Mouse (Mus musculus) midbrain, embryonic 12.5 days (tissue): ENCODE results near the gene Sebox. TPM values are rescaled to one million over a fixed set of nuclear protein-coding genes. Genes with fewer than 3 reads are reported as not detected.
"Not testable (repeated sequence)": the region's sequence is repeated elsewhere in the genome, so short reads cannot be mapped to it uniquely, and the experiment has no call there.

ENCODE experiments used
- ATAC-seq: fragments of 200-750 bp; cut with Nextera tagmentation; 2 replicates; pipeline ENCODE4 v1.8.0; 2017; ENCODE audit warnings: low read depth, moderate TSS enrichment, moderate library complexity; ENCODE audit not compliant: low FRiP score
- H3K27ac ChIP-seq: fragments of 300-500 bp; sonication (generic); replicated peaks from 2 replicates; pipeline ENCODE4 v1.5.1; 2016; ENCODE audit warnings: mild to moderate bottlenecking
- H3K27me3 ChIP-seq: fragments of 300-500 bp; sonication (generic); 2 replicates; pipeline ENCODE4 v1.6.1; 2016; ENCODE audit warnings: mild to moderate bottlenecking
- H3K36me3 ChIP-seq: fragments of 300-500 bp; sonication (generic); 2 replicates; pipeline ENCODE4 v1.6.1; 2016
- H3K4me1 ChIP-seq: fragments of 300-500 bp; sonication (generic); 2 replicates; pipeline ENCODE4 v1.6.1; 2016
- H3K4me2 ChIP-seq: fragments of 300-500 bp; sonication (generic); replicated peaks from 2 replicates; pipeline ENCODE4 v1.6.1; 2016; ENCODE audit warnings: mild to moderate bottlenecking, moderate library complexity
- H3K4me3 ChIP-seq: fragments of 300-500 bp; sonication (generic); 2 replicates; pipeline ENCODE4 v1.5.1; 2016; ENCODE audit warnings: mild to moderate bottlenecking
- H3K9ac ChIP-seq: fragments of 300-500 bp; sonication (generic); replicated peaks from 2 replicates; pipeline ENCODE4 v1.6.1; 2016; ENCODE audit warnings: mild to moderate bottlenecking, moderate library complexity
- H3K9me3 ChIP-seq: fragments of 300-500 bp; sonication (generic); 2 replicates; pipeline ENCODE4 v1.6.1; 2016; ENCODE audit warnings: mild to moderate bottlenecking
- WGBS: fragments of 180-500 bp; shearing (Covaris S2); methylation state at CpG from one replicate; pipeline ENCODE4 v1.1.7; 2016; 5-methylcytosine and 5-hydroxymethylcytosine counted together
- polyA plus RNA-seq: library from polyadenylated mRNA; unstranded; fragments of >200 nt; fragmentation: Nextera tagmentation; extraction: Ambion mirVana; gene quantifications from 2 replicates; pipeline ENCODE4 v1.2.1, GENCODE M21; 2016

Sebox gene
- polyA plus RNA-seq, 1 experiment from 2014 or later, result not detected

- no peak overlapping the region for H3K27ac ChIP-seq
- H3K4me1 ChIP-seq, result no peaks in the 10 kb centered on the region
- WGBS, result 78% methylated on average over 9 of the region's 9 CpGs
- H3K4me3 ChIP-seq, result no peak overlapping the region
- ATAC-seq, result no peak
- no peak overlapping the region for H3K9ac ChIP-seq
- no peak overlapping the region for H3K4me2 ChIP-seq
- H3K9me3 ChIP-seq, result no peaks in the 10 kb centered on the region
- H3K27me3 ChIP-seq, result no peaks in the 10 kb centered on the region
- H3K36me3 ChIP-seq, result peaks cover 96% of the 10 kb centered on the region
Measured at GRCm38 (mm10) chr11:78523241-78523955, 20.2 kb downstream of the Sebox start.

DNA sequence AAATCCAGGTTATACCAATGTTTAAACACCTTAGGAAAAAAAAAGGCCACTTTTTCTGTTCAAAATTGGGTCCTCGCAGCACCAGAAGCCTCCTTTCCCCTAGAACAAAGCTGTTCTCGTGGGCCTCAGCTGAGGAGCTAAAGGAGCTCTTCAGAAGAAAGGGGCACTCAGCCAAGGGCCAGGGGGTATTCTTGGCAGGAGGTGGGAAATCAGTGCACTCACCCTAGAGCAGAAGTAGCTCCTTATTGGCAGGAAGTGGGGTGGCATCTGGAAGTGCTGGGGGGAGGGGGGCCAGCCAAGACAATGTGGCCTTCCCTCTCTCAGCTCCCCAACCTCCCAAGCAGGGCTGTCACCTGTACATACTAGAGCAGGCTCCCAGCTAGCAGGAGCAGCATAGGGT lies 21.6 kb downstream of the Sebox start:
- no peak for ATAC-seq
- H3K4me1 ChIP-seq, result no peaks in the 10 kb centered on the region
- no peak overlapping the region for H3K4me2 ChIP-seq
- H3K27me3 ChIP-seq, result no peaks in the 10 kb centered on the region
- H3K9me3 ChIP-seq, result no peaks in the 10 kb centered on the region
- WGBS, result 92% methylated on average over 2 of the region's 2 CpGs
- no peak overlapping the region for H3K9ac ChIP-seq
- no peak overlapping the region for H3K27ac ChIP-seq
- no peak overlapping the region for H3K4me3 ChIP-seq
- H3K36me3 ChIP-seq, result peaks cover 96% of the 10 kb centered on the region

DNA sequence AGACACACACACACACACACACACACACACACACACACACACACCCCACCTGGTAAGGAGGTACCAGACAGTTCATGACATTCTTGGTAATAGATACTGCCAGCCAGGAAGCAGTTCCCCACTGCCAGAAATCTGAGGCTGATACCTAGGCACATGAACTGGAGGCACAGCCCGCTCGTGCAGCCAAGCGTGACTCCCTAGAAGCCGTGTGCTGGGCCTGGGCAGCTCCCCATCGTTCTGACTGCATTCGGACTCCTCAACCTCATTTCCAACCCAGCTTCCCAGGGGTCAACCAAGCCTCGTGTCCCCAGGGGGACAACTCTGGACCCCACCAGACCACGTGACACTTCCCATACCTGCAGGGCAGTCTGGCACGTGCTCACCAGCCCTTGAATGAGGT lies 25.5 kb downstream of the Sebox start:
- no peaks in the 10 kb centered on the region for H3K9me3 ChIP-seq
- H3K4me1 ChIP-seq, result no peaks in the 10 kb centered on the region
- peaks cover 70% of the 10 kb centered on the region for H3K36me3 ChIP-seq
- H3K27me3 ChIP-seq, result no peaks in the 10 kb centered on the region
- ATAC-seq, result no peak
- H3K4me2 ChIP-seq, result no peak overlapping the region
- H3K4me3 ChIP-seq, result no peak overlapping the region
- 80% methylated on average over 9 of the region's 9 CpGs for whole genome bisulfite sequencing
- no peak overlapping the region for H3K9ac ChIP-seq
- no peak overlapping the region for H3K27ac ChIP-seq

DNA sequence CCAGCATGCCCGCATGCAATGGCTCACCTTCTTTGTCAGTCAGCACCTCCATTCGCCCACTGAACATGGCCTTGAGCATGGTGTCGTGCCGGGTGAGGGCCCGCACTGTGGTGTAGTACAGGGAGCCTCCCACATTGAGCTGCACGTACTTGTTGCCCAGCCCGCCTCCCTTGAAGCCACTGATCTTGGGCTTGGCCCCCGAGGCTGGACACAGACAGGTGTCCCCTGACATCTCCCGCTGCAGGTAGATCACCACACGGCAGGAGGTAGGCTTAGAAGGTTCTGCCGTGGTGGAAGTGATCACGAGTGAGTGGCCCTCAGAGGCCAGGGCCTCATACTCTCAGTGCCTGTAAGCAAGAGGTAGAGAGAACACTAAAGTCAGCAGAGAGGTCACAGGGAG lies 26.8 kb downstream of the Sebox start:
- Histone ChIP-seq H3K4me1 (peaks cover 7% of the 10 kb centered on the region), H3K4me3 (no peak overlapping the region), H3K36me3 (peaks cover 58% of the 10 kb centered on the region), H3K9ac (no peak overlapping the region), H3K9me3 (no peaks in the 10 kb centered on the region), H3K27ac (no peak overlapping the region), H3K4me2 (no peak overlapping the region), H3K27me3 (no peaks in the 10 kb centered on the region)
- ATAC-seq, result no peak
- 92% methylated on average over 12 of the region's 12 CpGs for WGBS

DNA sequence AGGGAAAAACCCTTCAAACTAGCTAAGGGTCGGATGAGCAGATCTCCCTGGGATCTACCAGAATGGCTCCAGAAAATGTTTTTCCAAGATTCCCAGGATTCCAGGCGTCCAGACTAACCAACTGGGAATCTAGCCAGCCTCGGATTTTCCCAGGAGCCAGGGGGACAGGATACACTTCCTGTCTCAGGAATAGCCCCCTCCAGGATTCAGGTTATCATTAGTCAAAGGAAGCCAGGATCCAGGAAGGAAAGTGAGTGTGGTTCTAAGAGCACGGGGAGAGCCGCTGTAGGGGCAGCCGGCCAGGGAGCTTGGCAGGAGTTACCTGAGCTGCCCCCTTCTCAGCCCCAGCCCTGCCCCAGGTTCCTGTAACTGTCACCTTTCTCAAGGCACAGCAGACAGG lies 27.8 kb downstream of the Sebox start:
- WGBS, result 82% methylated on average over 6 of the region's 6 CpGs
- Histone ChIP-seq H3K4me3 (no peak overlapping the region), H3K36me3 (peaks cover 47% of the 10 kb centered on the region), H3K9me3 (no peaks in the 10 kb centered on the region), H3K4me1 (peaks cover 12% of the 10 kb centered on the region), H3K9ac (no peak overlapping the region), H3K4me2 (no peak overlapping the region), H3K27ac (no peak overlapping the region), H3K27me3 (no peaks in the 10 kb centered on the region)
- ATAC-seq, result no peak

GRCm38 (mm10) chr11:78531515-78531914 lies 28.3 kb downstream of the Sebox start:
- Histone ChIP-seq H3K4me1 (peaks cover 12% of the 10 kb centered on the region), H3K36me3 (peaks cover 43% of the 10 kb centered on the region)
- 96% methylated on average over 10 of the region's 10 CpGs for WGBS
- ATAC-seq, H3K9ac ChIP-seq, H3K27me3 ChIP-seq, H3K4me3 ChIP-seq, H3K4me2 ChIP-seq, H3K9me3 ChIP-seq, H3K27ac ChIP-seq: not testable (repeated sequence)

DNA sequence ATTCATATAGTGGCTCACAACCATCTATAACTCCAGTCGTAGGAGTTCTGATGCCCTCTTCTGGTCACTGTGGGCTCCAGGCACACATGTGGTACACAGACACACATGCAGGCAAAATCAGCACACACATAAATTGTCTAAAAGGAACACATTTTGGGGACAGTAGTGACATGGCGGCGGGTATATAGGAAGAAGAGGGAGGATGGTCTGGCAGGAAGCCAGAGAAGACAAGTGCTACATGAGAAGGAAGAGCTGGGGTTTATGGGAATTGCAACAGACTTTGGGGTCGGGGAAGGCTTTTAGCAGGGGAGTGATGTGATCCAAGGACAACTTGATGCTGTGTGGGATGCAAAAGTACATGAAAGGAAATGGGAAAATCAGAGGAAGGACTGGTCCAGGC lies 31.3 kb downstream of the Sebox start:
- H3K4me1 ChIP-seq, result peaks cover 27% of the 10 kb centered on the region
- ATAC-seq, result no peak
- 93% methylated on average over 4 of the region's 4 CpGs for WGBS
- no peak overlapping the region for H3K9ac ChIP-seq
- peak overlapping the region; percentile 89 for H3K4me2 ChIP-seq
- 0 out of 2 replicates have a peak overlapping the region, but pooled peaks have one; percentile 79 for H3K4me3 ChIP-seq
- H3K27ac ChIP-seq, result no peak overlapping the region
- no peaks in the 10 kb centered on the region for H3K9me3 ChIP-seq
- H3K36me3 ChIP-seq, result peaks cover 25% of the 10 kb centered on the region
- H3K27me3 ChIP-seq, result no peaks in the 10 kb centered on the region

DNA sequence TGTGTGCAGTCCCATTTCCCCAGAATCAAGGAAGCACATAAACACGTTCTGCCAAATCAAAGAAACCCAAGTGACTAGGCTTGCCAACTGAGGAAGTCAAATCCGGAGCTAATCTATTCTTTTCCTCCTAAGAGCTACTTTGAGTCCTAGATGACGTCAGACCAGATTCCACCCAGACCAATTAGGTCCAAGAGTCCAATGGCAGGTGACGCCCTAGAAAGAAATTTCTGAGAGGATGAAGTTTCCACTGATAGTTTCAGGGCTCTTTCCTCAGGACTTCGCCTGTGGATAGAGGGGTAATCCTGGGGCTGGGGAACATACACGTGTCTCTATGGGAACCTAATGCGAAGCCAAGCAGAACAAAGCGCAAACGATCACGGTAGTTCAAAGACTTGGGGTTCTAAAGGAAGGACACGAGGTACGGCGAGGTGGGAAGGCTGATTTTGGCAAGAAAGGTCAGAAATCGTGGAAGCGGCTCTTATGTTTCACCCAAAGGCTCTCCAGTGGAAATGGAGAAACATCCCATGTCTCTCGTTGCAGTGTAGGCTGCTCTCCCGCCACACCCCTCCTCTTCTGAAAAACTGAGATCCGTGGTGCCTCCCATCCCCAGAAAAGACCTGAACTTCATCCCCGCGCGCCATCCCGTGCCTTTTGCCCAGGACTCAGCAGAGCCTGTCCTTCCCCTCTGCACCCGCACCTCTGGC lies 32.3 kb downstream of the Sebox start:
- Histone ChIP-seq H3K4me1 (peaks cover 27% of the 10 kb centered on the region), H3K36me3 (peaks cover 25% of the 10 kb centered on the region), H3K9me3 (no peaks in the 10 kb centered on the region), H3K9ac (peak overlapping the region; percentile 74), H3K4me2 (peak overlapping the region; percentile 89), H3K4me3 (peak overlapping the region; percentile 79), H3K27ac (peak overlapping the region; percentile 89), H3K27me3 (no peaks in the 10 kb centered on the region)
- 1% methylated on average over 23 of the region's 23 CpGs for WGBS
- peak; percentile 31 for ATAC-seq

- peaks cover 29% of the 10 kb centered on the region for H3K36me3 ChIP-seq
- H3K4me1 ChIP-seq, result peaks cover 27% of the 10 kb centered on the region
- peak; percentile 98 for ATAC-seq
- H3K27ac ChIP-seq, result peak within 1 kb of the TSS; percentile 89
- H3K27me3 ChIP-seq, result no peaks in the 10 kb centered on the region
- under 1% methylated on average over 52 of the region's 52 CpGs for WGBS
- peak within 1 kb of the TSS; percentile 79 for H3K4me3 ChIP-seq
- peak within 1 kb of the TSS; percentile 89 for H3K4me2 ChIP-seq
- no peaks in the 10 kb centered on the region for H3K9me3 ChIP-seq
- H3K9ac ChIP-seq, result peak within 1 kb of the TSS; percentile 80
Measured at GRCm38 (mm10) chr11:78536080-78536689, 32.9 kb downstream of the Sebox start, which contains the start of the genes Tnfaip1 and Ift20. Tnfaip1 (minus strand) TSS chr11:78536332. Ift20 (plus strand) TSS chr11:78536361.

- peaks cover 30% of the 10 kb centered on the region for H3K36me3 ChIP-seq
- peak overlapping the region; percentile 89 for H3K4me2 ChIP-seq
- no peaks in the 10 kb centered on the region for H3K27me3 ChIP-seq
- 4% methylated on average over 14 of the region's 14 CpGs for WGBS
- peak overlapping the region; percentile 85 for H3K27ac ChIP-seq
- peak overlapping the region; percentile 79 for H3K4me3 ChIP-seq
- no peaks in the 10 kb centered on the region for H3K9me3 ChIP-seq
- ATAC-seq, result peak; percentile 1; the same call in 1 of the 2 replicates
- peak overlapping the region; percentile 80 for H3K9ac ChIP-seq
- H3K4me1 ChIP-seq, result peaks cover 27% of the 10 kb centered on the region
Measured at GRCm38 (mm10) chr11:78536690-78537084, 33.4 kb downstream of the Sebox start.

GRCm38 (mm10) chr11:78540358-78540757 lies 37.1 kb downstream of the Sebox start:
- ATAC-seq, result no peak
- Histone ChIP-seq H3K36me3 (peaks cover 54% of the 10 kb centered on the region), H3K4me2 (no peak overlapping the region), H3K9me3 (no peaks in the 10 kb centered on the region), H3K27ac (no peak overlapping the region), H3K4me1 (peaks cover 16% of the 10 kb centered on the region), H3K27me3 (no peaks in the 10 kb centered on the region), H3K4me3 (no peak overlapping the region), H3K9ac (no peak overlapping the region)
- 84% methylated on average over 3 of the region's 3 CpGs for WGBS
